Mouse (Mus musculus) ovary, postnatal 36 days (tissue): Measurements from ENCODE around the gene Mbtps1.

Experiments used
- DNase-seq: peaks from one replicate; pipeline ENCODE4 v3.0.0; 2022; ENCODE audit warnings: low spot score, mixed read lengths

Mbtps1 gene

DNA sequence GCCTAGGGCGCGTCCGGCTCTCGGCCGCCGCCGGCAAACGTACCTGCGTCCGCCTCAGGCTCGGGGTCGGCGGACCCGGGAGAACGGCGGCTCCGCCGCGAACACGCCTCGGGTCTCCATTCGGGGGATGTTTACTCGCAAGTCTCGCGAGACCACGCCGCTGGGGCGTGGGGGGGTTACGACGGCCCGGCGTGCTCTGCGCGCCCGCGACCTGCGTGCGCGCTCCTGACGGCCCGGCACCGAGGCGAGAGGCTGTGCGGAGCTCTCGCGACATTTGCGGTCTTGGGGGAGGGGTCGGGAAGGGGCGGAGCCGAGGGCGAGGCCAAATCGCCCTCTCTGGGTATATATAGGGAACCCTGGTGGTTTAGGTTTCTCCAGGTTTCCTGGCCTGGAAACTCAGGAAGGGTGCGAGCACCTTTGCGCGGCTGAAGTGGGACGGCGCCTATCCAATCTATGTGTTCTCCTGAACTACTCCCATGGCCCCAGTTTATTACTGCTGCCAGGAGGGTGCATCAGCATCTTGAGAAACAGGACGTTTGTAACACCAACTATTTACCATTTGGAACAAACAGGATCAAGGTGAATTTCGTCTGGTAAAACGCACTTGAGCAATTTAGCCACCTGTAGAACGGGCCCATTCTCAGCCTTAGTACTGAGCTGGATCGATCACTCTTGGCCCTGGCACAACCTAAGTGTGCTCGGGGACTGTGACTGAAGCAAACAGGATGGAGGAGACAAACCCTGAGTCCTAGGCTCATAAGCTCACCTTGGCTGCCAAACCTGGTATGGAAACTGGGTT is at the start of gene Mbtps1:
TSS of gene Mbtps1 (minus strand) at position 133 of the 799 bp plus-strand sequence.
- DNase-seq: peak; percentile 99

DNA sequence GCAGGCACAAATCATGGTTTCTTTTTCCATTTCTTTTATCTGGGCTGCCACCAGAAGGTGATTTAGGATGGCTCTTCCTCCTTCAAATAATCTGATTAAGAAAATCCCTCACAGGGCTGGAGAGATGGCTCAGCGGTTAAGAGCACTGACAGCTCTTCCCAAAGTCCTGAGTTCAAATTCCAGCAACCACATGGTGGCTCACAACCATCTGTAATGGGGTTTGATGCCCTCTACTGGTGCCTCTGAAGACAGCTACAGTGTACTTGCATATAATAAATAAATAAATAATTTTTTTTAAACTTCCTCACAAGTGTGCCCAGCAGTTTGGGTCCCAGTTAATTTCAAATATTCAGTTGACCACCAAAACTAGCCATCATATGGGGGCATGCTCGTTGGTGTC is 47.7 kb upstream of the Mbtps1 start:
- no peak for DNase-seq

DNA sequence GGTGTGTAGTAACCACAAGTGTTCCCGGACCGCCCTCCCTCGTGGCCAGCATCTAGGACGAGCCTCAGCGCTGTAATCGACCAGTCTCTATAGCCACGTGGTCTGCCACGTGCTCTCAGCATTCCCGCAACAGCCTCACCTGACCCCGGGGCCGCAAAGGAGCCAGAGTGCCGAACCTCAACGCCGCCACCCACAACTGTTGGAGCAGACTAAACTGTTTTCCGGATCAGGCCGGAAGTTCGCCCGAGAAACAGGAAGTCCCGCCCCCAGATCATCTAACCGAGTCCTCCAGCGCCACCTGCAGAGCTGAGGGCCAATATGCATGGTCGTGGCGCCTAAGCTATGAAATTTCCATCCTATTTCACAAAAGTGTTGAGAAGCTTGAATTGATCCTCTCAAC is 46.5 kb upstream of the Mbtps1 start, which contains the start of gene Taf1c:
TSS of gene Taf1c (minus strand) at position 227 of the 400 bp plus-strand sequence.
- peak; percentile 88 for DNase-seq

DNA sequence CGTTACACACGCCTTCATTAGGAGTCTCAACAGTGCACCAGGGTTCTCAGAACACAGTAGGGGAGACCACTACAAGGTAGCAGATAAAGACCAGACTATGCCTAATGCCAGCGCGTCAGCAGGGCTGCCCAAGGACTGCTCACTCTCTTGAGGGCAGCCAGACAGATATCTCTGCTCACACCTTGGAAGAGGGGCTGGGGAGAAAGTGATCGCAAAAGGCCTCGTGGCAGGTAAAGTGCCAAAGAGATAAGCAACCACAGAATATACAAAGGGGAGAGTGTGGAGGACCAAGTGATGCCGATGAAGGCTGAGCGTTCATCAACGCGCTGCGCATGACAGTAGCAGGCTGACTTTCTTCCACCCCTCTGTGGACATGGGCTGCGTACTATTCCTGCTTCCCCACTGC is 45.9 kb upstream of the Mbtps1 start:
- no peak for DNase-seq

DNA sequence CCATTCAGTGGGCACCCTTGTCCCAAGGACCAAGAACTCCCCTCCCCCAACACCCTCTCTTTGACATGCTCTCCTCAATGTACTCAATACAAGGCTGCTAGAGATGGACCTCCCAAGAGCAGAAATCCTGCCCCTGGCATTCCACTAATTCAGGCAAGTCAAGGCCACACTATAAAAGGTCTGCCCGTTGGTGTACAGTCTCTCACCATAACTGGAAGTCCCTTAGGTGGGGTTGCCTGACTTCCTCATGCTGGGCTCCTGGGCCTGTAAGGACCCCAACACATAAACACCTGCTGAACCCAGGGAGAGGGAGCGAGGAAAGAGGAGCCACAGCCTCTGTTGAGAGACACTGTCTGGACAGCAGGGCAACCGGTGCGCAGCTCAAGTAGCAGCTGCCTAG is 45.2 kb upstream of the Mbtps1 start:
- no peak for DNase-seq

DNA sequence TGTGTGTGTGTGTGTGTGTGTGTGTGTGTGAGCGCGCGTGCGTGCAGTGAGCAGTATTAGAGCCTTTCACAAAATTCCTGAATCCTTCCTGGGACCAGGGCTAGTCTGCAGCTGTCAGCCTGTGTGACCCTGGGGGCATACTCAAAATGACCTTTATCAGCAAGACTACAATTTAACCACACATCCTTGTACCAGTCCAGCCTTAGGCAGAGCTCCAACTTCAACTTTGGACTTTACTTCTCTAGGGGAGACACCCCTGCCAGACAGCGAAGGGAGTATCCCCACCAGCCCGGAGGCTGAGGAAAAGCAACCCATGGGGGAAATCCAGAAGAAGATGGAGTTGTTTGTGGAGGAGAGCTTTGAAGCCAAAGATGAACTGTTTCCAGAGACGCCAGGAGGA is 32.9 kb upstream of the Mbtps1 start:
- no peak for DNase-seq

DNA sequence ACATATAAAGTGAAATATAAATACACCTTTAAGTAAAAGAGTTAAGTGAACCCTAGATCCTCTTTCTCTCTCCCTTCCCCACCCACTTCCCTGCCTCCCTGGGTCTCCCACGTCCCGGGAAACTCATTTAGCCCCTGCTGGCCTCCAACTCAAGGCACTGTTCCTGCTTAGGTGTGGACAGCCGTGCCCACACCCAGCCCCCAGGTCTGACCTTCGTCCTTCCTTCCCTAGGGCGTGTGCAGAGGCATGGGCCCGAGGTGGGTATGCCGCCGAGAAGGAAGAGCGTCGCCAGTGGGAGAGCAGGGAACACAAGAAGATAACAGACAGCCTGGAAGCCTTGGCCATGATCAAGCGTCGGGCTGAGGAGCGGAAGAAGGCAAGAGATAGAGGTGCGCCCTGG is 31.8 kb upstream of the Mbtps1 start:
- DNase-seq: no peak

DNA sequence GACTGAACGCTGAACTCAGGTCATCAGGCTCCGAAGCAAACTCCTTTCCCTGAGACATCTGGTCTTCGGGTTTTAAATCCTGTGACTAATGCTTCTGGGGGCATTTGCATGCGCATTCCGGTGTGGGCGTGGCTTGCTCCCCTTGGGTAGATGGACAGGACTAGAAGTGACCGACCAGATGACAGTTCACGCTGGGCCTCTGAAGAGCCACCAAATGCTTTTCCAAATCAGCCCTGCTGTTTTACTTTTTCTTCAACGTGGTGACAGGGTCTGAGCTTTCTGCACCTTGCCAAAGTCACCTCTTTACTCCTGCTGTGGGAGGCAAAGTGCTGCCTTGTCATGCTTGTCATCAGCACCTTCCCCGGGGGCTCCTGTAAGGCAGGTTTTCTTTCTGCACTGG is 30.3 kb upstream of the Mbtps1 start:
- DNase-seq: no peak

DNA sequence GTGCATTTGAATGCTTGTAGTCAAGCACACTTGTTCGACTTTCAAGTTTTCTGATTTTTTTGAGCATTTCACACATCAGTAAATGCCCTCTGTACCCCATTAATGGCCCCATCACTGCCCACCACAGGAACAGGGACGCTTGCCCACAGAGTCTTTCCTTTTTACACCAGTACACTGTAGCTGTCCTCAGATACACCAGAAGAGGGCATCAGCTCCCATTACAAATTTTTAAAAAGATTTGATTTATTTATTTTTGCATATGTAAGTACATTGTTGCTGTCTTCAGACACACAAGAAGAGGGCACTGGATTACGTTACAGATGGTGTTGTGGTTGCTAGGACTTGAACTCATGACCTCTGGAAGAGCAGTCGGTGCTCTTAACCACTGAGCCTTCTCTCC is 29.8 kb upstream of the Mbtps1 start:
- DNase-seq: no peak

DNA sequence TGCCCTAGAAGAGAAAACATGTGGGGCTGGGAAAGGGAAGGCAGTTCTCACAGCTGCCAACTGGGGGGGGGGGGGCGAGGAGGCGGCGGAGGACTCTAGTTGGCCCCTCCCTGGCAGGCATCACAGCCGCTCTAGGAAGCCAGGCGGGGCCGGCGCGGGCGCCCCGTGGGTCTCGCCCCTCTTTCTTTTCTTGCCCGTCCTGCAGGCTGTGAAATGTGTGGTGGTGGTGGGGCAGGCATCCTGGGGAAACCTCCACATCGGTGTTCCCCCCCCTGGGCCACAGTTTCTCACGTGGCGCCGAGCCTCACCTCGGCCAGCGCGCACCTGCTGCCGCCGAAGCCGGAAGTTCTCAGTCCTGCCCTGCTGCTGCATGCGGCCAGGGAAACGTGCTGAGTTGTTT is 27.4 kb upstream of the Mbtps1 start:
- no peak for DNase-seq

DNA sequence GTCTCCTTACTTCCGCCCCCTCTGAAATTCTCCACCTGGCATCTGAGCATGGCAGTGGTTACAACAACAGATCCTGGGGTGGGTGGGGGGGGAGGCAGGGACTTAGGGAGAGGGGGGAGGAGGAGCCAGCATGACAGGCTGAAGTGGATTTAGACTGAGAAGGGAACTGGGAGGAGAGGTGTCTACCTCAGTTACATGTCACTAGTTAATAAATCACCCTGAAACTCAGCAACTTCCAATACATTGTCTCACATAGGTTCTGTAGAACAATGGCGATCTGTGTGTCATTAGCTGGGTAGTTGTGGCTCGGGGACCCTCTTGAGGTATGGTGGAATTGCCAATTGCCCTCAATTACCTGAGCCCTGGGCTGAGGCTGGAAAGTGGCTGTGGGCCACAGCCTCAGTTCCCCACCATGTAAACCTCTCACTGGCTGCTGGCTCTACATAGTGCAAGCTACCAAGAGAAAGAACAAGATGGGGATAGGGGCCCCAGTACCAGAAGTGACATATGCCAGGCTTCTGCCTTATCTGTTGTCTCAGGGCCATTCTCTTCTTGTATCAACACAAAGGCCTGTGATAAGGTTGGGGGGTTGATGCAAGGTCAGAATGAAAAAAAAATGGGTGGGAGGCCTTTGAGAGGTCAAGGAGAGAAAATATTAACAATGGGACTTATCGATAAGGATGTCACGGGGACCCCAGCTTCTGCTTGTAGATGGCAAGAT is 22.1 kb upstream of the Mbtps1 start:
- DNase-seq: no peak

DNA sequence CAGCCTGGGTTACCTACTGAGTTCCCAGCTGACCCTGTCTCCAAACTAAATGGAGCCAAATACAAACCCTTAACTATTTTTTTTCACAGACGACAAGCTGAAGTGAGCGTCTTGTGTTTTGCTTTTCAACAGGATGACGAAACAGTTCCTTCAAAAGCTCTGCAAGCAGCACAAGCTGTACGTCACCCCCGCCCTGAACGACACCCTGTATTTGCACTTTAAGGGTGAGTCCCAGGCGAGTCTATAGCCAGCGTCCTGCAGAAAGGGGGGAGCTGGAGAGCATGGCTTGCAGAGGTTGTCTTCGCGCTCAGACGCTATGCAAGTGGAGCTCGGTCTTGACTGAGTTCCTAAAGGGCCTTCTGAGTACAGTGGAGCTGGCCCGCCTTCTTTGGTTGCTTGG is 20.6 kb upstream of the Mbtps1 start:
- no peak for DNase-seq

DNA sequence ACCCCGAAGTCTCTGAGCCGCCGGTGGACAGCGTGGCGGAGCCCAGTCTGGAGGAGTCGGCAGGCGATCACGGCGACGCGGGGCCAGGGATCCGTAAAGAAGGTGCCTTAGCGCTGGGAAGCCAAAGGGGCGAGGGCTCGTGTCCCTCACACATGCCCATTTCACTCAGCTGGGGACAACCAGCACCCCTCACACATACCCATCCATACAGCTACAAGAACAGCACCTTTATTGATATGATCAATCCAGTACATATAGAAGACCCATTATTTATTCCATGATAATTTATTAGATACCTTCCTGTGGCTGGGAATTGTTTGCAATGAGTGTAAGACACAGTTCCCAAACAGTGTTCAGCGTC is 16.8 kb upstream of the Mbtps1 start:
- DNase-seq: no peak

DNA sequence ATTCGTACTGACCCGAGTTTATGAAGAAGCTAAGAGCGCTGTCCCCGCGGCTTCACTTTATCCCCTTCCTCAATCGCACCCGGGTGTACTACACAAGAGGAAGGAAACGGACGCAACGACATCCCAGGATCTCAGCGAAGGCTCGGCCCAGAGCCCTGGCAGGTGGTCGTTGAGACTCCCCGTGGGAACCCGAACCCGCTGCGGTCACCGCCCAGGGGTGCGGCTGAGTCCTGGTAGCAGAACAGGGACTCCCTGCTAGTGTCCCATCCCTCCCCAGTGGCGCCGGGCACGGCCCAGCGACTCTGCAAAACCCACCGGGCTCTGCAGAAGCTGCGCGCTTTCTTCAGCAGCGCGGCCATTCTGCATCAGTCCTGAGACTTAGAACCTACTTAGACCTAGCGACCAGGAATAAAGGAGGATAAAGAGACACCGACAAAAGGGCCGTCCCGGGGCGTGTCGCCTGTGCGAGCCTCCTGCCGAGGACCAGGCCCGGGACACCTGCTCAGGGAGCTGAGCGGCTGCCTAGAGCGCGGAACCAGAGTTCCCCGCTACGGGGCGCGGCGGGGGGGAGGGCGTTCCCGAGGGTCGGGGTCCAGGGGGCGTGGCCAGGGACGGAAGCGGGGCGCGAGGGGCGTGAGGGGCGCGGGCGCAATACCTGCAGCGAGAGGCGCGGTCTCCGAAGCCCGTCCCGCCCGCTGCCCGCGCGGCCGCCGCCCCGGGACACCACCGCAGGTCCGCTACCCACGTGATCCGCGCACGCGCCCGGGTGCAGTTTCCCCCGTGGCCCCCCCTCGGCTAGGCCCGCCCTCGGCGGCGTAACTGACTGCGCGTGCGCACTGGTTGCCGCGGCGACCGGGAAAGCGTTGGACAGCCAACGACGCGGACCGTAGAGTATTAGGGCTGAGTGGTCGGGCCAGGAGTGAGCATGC is 16.2 kb upstream of the Mbtps1 start, which contains the start of the genes Hsdl1 and Dnaaf1:
TSS of gene Hsdl1 (minus strand) at position 747 of the 929 bp plus-strand sequence.
TSS of gene Dnaaf1 (plus strand) at position 799 of the 929 bp plus-strand sequence.
- peak; percentile 98 for DNase-seq

DNA sequence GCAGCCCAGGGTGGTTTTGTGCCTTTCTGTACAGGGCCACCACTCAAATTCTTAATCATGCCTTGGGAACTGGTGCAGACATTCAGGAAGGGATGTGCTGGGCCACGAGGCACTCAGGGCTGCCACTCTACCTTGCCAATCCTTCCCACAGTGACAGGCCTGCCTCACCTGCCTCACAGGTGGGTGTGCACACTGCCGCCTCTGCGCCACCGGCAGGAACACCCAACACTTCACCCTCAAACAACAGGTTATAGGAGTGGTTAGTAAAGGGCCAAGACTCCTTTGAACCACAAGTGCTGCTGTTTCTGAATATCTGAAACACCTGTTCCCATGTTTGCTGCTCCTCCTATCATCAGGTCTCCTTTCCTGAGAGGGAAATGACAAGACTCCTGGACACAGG is 13.9 kb upstream of the Mbtps1 start:
- no peak for DNase-seq

DNA sequence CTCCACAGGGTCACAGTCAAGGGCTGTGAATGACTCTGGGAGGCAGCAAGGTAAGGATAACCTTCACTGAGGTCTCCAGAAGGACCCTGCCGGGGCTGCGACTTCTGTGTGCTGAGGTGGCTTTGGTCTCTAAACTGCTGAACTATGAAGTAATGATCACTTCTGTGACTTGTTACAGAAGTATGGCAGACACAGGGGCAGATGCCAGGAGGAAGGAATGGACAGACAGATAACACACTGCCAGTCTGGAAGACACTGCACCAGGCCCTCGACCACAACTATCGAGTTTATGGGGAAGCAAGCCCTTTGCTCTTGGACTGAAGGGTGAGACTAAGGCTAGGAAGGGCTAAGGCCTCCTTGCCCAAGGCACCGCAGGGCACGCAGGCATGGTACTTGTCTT is 12.6 kb upstream of the Mbtps1 start:
- DNase-seq: no peak

DNA sequence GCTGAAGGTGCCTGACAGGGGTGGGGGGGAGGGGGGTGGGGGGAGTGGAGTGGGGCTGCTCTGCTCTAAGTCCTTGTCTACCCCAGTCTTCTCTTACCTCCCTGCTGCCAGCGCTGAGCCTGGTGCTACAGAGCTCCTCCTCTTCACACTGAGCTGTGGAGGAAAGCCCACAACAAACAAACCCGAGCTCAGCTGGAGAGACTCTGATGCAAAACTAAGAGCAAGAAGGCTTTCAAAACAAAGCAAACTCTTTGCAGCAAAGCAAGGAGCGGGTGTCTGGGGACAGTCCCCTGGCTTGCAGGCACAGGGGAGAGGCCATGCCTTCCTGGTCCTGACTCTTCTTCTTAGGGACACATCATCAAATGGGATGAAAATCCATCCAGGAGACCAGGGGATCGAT is 11.3 kb upstream of the Mbtps1 start:
- DNase-seq: no peak

DNA sequence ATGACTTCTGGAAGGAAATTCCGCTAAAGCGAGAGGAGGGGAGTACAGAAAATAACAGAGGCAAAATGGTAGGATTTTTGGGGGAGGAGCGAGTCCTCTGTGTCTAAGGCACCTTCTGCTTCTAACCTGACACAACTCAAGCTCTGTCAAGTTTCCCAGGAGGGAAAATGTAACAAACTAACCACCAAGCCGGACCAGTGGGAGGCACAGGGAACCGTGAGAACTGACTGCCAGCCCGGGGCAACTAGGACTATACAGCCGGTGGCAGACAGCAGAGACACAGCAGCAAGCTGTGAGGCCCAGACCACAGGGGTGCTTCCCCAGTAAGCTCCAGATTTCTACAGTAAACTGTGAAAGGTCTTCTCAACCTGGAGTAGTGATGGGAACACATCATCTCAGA is 10.4 kb upstream of the Mbtps1 start:
- no peak for DNase-seq

DNA sequence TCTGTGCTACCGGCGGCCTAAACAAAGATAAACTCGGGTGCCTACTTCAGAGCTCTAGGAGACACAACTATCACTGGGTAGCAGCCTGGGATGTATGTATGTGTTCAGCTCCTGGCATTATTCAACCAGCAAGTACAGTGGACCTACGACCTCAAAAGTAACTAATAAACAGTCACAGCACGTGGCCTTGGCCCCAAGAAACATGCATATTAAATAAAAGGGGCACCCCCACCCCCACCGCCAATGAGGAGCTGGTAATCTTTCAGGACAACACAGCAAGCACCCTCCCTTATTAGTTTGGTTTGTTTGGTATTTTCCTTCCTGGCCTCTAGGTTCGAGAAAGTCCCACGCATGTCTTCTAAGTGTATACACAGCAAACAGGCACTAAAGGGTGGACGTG is 9.7 kb upstream of the Mbtps1 start:
- DNase-seq: no peak

DNA sequence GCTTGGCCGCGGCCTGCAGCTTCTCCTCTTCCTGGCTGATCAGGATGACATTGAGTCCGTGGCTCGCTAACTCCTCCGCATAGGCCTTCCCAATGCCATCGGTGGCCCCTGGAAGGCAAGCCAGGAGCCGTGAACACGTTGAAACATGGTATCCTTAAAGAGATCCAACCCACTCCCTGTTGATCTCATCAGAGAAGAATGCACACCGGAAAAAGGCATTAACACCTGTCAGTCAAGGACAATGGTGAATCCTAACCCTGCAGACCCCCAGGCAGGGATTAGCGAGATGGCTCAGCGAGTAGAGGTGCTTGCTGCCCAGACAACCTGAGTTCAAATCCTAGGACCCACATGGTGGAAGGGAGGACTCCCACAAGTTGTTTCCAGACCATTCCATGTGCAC is 7.8 kb upstream of the Mbtps1 start:
- DNase-seq: no peak

DNA sequence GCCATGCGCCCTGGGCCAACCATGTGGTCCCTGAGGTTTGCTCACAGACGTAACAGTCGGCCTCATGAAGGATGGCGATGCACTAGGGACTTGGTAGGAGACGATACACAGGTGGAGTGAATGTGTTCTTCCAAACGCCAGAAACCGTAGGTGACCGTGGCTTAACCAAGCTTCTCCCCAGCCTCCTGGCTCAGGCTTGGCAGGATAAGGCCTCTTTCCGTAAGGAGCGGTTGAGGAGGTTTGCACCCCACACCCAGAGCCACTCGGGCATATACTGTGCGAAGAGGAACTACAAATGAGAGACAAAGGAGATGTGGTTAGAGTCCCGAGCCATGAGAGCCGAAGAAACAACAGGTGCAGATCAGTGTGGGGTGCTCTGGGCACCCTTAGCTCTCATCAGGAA is 5.3 kb upstream of the Mbtps1 start:
- no peak for DNase-seq

DNA sequence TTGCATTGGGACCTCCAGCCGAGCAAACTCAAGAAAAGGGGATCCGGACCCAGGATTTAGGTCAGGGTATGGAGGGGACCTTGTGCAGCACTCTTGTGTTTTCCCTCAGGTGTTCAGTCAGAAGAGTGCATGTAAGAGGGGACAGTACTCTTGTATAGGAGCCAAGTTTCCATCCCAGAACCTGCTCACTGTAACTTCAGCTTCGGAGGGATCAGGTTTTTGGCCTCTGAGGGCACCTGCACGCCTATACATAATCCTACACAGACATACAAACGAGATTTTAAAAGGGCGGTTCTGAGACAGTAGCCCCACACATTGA is 826 bp upstream of the Mbtps1 start:
- no peak for DNase-seq
